Mouse (Mus musculus) small intestine, adult 2 months (tissue): ENCODE results near the gene Fat3.

Experiments
- CTCF ChIP-seq: fragments of 200-500 bp; IDR thresholded peaks from 2 replicates; pipeline ENCODE4 v1.5.1; 2012; ENCODE audit warnings: low read depth, mild to moderate bottlenecking, control low read depth, inconsistent platforms, low read length, moderate library complexity, mixed read lengths; ENCODE audit not compliant: insufficient replicate concordance, insufficient read length; ENCODE audit errors: extremely low read depth
- POLR2A ChIP-seq: fragments of 200-500 bp; IDR thresholded peaks from 2 replicates; pipeline ENCODE4 v1.6.1; 2012; ENCODE audit warnings: low read depth, mild to moderate bottlenecking, control low read depth, inconsistent platforms, low read length, moderate library complexity

DNA sequence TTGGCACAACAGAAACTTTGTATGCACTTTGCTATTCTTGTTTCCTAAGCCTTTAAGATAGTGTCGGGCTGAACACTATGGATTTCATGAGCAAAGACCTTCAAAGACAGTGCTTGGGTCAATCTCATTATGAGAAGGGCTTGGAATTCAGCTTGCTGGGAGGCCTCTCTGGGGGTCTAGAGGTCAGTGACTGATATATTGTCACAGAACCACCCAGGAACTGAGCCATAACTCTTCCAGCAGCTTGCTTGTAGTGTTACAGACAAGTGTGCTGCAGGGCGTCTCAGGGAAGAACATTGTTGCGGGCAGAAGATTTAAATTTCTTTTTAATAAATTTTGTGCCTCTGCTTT, 347.5 kb downstream of the Fat3 start:
- TF ChIP-seq CTCF (no peak), POLR2A (no peak)
